Mouse (Mus musculus) CD8-positive naive resting alpha-beta T cell, adult 2 months (primary cell): Measurements from ENCODE around the gene Rsc1a1.

Experiments
- DNase-seq, 2 experiments: peaks; one replicate each; pipeline ENCODE4 v3.0.0; 2022; ENCODE audit warnings: low read depth in 2 of 2, low spot score in 2 of 2

Rsc1a1 gene

GRCm38 (mm10) chr4:141704625-141705024 is 19.2 kb upstream of the Rsc1a1 start:
- DNase-seq = no peak

DNA sequence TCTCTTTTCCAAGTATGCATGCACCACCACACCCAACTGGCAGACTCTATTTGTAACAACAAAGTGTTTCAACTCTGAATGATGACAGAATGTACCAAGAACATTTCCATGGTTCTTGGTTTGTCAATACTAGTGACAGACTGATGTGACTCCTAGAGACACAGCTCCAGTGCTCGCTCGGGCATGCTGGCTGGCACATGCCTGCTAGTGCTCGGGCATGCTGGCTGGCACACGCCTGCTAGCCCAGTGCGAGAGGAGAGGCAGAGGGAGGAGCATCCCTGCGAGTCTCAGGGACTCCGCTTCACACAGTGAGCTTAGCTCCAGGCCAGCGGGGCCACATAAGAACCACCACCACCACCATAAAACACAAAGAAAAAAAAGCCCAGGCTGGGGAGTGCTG is 9.3 kb upstream of the Rsc1a1 start:
- no peak for DNase-seq

DNA sequence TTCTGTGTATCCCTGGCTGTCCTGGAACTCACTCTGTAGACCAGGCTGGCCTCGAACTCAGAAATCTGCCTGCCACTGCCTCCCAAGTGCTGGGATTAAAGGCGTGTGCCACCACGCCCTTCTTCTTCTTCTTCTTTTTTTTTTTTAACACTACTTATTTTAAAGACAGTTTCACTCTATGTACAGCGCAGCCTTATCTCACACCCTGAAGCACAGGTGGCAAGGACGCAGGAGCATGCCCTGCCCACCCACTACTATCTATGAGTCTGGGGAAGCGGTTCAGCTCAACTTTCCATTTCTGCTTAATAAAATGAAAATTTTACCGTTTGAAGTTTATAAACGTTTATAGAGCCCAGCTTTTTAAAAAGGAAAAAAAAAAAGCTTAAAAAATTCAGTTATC is 3.1 kb upstream of the Rsc1a1 start:
- DNase-seq = no peak

- no peak for DNase-seq
Observed at GRCm38 (mm10) chr4:141686525-141686924, 1.1 kb upstream of the Rsc1a1 start.

- DNase-seq = no peak
Observed at GRCm38 (mm10) chr4:141686093-141686492, 694 bp upstream of the Rsc1a1 start.

DNA sequence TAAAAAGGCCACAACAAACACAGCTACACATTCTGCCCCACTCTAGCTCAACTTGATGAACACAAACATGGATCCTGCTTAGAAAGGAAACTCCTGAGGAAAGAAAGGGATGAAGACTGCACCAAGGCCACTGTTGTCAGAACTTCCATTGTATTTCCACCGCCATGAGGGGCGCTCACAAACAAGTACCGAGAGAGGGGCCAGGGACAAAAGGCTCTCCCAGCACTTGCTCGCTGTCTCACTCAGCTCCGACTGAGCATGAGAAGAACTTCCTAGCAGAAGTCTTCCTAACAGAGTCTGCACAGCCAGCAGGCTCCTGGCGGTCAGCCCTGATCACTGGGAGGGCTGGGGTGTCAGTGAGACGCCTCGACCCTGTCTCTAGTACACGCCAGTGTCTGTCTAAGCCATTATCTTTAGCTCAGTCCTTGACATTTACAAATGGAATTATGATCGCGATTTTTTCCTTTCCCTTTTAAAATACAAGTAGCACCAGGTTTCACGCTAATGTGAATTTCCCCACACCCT is 2.6 kb downstream of the Rsc1a1 start:
- DNase-seq = no peak

GRCm38 (mm10) chr4:141681767-141682166 is 3.6 kb downstream of the Rsc1a1 start:
- no peak for DNase-seq

DNA sequence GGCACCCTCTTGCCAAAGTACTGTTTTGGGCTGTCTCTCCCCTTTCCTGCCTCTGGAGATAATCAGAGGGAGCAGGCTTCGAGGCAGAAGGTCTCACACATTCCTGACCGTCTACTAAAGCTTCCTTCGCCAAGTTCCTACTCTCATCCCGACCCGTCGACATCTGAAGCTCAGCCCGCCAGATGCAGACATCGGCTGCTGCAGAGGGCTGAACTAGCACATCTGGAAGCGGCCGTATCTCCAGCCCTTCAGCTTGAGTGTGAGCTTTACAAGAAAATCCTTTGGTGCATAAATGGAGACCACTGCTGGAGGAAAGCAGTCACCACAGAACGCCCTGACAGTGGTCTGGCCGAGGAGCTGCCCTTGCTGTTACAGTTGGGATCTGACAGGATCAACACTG is 4.5 kb downstream of the Rsc1a1 start:
- DNase-seq = no peak

- DNase-seq = no peak
Observed at GRCm38 (mm10) chr4:141679016-141679415, 6.4 kb downstream of the Rsc1a1 start.

GRCm38 (mm10) chr4:141676462-141676979 is 8.9 kb downstream of the Rsc1a1 start:
- DNase-seq = no peak

DNA sequence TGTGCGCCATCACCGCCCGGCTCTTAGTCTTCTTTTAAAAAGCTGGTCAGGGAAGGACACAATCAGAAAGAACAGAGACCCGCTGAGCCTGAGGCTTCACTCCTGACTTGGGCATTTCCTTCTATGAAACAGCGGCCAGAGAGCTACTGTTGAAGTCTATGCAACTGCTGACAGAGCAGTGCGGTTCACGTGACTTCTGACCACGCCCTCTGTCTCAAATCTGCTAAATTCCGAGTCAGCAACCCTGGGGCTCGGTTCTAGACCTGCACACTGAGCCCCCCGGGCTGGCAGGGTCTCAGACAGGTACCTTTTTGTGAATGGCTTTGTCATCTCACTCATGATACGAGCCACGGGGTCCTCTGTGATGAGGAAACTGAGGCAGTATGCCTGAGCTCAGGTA is 13.1 kb downstream of the Rsc1a1 start:
- DNase-seq = no peak

DNA sequence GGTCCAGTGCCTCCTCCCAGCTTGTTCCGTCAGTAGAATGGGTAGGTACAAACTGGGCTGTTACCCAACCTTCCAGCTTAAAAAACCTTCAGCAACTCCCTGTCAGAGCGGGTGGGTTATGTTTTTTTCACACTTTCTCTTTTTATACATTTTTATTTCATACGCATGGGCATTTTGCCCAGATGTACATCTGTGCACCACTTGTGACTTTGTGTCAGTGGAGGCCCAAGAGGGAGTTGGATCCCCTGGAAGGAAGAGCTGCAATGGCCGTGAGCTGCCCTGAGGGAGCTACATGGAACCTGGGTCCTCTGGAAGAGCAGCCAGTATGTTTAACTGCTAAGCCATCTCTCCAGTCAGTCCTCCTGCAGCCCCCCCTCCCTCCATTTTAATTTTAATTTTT is 14.0 kb downstream of the Rsc1a1 start:
- DNase-seq = no peak

DNA sequence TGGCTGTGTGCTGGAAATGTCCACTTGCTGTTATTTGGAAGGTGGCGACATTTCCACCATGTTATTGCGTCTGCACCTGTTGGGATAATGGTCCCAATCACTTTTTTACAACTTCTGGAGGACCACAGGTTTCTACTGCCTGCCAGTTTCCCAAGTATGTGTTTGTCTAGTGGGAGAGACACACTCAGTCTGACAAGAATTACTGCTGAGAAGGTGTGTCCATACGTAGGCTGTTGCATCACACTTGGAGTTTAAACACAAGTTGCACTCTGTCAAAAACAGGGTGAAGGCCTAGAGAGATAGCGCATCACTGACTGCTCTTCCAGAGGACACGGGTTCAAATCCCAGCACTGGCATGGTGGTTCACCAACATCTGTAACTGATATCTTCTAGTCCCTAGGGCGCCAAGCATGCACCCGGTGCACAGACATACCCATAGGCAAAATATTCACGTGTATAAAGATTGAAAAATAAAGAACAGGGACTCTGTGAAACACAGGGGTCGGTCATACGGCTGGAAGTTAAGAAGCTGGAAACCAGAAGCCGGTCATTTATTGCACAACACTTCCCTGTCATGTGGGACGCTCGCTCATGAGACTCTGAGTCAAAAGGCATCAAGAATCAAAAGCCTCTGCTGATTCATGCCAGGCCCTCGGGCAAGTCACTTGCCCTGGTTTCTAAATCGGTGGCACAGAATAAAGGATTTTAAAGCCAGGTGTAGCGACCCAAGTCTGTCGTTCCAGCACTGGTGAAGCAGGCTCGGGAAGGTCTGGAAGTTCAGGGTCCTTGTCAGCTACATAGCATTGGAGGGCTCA is 15.3 kb downstream of the Rsc1a1 start:
- no peak for DNase-seq

- DNase-seq = no peak
Observed at GRCm38 (mm10) chr4:141664799-141665198, 20.6 kb downstream of the Rsc1a1 start, which contains the start of gene Plekhm2. TSS of gene Plekhm2 (minus strand) at chr4:141664899.

DNA sequence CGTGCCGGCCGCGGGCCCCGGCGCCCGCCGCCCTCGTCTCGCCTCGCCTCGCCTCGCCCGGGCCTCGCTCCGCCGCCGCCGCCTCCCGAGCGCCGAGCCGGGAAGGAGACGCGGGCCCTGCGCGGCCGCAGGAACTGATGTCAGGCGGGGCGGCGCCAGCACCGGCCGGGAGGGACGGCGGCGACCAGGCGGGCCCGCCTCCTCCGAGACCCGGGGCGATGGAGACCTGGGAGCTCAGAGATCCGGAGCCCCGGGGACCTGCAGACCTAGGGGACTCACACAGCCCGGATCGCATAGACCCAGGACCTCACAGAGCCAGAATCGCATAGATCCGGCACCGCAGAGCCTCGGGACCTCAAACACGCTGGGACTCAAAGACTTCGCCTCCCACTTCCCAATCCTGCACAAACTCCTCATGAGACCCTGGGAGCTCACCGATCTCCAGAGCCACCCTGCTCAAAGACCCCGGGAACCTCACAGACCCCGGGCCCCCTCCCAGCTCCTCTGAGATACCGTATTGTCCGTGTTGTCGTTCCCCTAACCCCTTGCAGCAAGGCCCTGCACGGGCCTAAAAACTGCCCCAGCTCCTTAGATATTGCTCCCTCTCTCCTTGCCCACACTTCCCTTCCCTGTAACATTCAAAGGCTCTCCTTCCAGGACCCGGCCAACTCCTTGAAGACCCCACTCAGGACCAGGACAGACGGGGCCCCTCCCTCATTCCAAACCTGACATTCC is 21.2 kb downstream of the Rsc1a1 start:
- DNase-seq = peak; percentile 24 to 41

DNA sequence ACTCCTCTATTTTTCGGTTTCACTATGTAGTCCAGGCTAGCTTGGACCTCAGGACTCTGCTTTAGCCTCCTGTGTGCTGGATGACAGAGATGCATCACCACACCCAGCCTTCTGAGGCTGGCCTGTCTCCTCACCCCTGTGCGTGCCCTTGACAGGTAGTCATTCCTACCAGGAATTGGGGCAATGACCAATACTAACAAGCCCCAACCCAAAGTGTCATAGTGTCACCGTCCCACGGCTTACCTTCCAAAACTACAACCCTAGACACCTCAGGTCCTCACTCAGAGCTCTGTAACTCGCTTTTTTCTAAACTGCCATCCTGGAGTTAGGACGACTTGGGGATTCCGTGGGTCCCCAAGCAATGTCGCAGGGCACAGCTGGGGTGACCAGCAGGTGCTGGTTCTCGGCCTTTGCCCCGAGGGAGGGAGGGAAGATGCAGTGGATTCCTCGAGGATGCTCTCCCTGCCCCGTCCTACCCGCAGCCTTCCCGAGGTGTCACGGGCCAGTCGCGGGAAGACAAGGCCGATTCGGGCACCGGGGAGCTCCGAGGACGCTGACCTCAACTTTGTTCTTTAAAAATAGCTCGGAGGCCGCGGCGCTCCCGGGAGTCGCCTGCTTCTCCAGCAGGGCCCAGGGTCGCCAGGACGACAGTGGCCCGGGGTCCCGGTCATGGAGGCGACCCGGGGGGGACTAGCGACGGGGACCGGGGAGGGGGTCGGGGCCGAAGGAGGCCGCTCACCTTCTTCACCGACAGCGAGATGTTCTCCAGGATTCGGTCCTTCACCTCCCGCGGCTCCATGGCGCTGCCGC is 22.1 kb downstream of the Rsc1a1 start:
- DNase-seq = peak in 1 of 2 experiments; percentile 2

DNA sequence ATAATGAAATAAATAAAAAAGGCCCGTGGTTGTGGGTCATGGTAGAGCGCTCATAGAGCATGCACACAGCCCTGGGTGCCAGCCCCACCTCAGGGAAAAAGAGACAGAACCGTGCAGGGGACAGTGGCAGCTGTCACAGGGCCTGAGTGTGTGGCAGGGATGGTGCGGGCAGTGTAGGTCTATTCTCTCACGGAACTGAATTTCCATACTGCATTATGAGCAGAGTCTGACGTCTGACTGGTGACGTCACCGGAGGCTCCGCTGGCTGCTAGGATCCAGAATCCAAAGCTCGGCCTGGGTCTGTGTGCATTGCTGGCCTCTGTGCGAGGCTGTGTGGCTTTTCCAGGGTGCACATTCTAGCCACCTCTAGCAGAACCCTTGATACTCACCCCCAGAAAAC is 24.5 kb downstream of the Rsc1a1 start:
- no peak for DNase-seq

DNA sequence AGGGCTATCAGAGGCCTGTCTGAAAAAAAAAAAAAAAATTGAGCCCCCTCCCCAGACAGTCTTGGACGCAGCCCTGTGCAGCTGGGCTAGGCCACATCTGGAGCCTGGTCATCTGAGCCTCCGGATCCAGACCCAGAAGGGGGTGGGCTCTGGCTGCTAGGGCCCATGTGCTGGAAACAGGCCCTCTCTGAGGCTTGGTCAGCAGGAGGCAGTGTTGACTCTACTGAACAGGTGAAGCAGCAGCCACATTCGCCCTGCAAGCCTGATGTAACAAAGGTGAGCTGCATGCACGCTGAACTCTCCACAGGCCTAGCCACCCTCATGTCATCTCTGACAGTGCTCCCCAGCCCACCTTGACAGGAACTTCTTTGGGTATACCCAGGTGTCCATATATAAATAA is 25.7 kb downstream of the Rsc1a1 start:
- DNase-seq = no peak

DNA sequence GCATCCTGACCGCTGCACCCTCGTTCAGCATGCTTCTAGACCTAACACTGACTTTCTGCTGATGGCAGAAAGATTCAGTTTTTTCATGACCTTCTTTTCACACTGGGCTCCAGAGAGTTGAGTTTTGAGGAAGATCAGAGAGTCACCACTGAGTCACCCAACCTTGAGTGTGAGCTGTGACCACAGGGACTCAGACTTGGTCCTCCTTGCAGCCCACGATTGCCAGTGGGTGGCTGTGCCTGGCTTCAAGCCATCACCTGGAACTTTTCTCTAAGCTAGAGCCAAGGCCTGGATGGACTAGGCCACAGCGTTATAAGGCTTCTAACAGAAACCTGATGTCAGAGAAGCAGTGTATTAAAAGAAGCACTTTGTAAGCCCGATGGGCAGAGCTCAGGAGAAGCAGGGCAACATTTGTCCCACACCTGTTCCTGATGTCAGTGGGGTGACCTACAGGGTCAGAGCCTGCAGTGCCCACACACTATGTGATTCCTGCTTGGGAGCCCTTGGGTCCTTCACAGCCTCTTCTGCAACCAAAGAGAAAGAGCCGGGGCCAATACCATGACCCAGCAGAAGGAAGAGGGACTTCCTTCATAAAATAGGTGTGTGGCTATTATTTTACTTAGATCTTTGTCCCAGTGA is 26.4 kb downstream of the Rsc1a1 start:
- DNase-seq = no peak

- DNase-seq = no peak
Observed at GRCm38 (mm10) chr4:141656932-141657331, 28.5 kb downstream of the Rsc1a1 start.
